Mouse (Mus musculus): Measurements from ENCODE around the gene Arid1b. TPM values are rescaled to one million over a fixed set of nuclear protein-coding genes. Genes with fewer than 3 reads are reported as not detected.
A peak's percentile ranks its signal among the peaks of the same experiment; 100 is the strongest.

Gene Arid1b
- polyA plus RNA-seq (2014; fragmentation: Nextera tagmentation; extraction: Ambion mirVana): 12.5 and 12.9 TPM in 2 replicates

DNA sequence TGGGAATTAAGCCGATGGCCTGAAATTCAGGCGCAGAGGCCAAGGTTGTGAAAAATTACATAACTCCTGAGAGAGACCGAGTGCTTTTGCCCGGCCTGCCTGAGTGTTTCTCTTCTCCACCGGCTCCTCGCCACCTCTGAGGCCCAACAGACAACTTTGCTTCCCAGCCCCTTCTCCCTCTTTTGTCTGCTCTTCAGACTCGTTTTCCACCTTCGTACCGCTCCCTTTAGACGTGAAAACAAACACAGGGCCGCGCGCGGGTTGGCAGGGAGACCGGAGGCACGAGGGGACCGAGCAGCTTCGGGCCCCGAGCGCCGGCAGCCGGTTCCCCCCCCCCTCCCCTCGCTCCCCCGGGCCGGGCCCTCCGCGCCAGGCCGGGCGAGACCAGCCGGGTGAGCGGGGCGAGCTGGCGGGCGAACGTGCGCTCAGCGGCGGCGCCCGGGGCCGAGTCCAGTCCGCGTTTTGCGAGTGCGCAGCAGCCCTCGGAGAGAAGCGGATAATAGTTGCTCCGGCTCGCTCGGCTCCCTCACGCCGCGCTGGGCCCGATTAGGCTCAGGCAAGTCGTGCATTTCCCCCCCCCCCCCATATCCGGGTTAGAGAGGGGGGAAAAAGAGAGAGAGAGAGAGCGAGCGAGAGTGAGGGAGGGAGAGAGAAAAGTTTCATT lies at the start of gene Arid1b:
Arid1b (plus strand) TSS at position 493 of the 664 bp plus-strand sequence.
- Histone ChIP-seq H3K9me3 (replicated peaks; ENCODE audit: control insufficient read depth, low read length) (no peaks in the 10 kb centered on the region), H3K27ac (replicated peaks; ENCODE audit: low read depth, low read length) (peak within 1 kb of the TSS; percentile 100), H3K9ac (replicated peaks; ENCODE audit: low read length) (peak within 1 kb of the TSS; percentile 100), H3K4me3 (ENCODE audit: low read depth, low read length) (peak within 1 kb of the TSS; percentile 98), H3K4me1 (ENCODE audit: control insufficient read depth, insufficient read depth, low read length) (no peaks in the 10 kb centered on the region), H3K36me3 (replicated peaks; ENCODE audit: control insufficient read depth, insufficient read depth, low read depth, low read length) (no peaks in the 10 kb centered on the region), H3K4me2 (ENCODE audit: low read depth, low read length) (peak within 1 kb of the TSS; percentile 61), H3K27me3 (ENCODE audit: control insufficient read depth, insufficient read depth, low read length) (no peaks in the 10 kb centered on the region)
- WGBS: under 1% methylated on average over 50 of the region's 58 CpGs
- peak; percentile 92 for DNase-seq (ENCODE audit: low spot score)
- peak; percentile 59 for ATAC-seq (replicated peaks; ENCODE audit: insufficient number of reproducible peaks, low FRiP score, low TSS enrichment, low read depth)

DNA sequence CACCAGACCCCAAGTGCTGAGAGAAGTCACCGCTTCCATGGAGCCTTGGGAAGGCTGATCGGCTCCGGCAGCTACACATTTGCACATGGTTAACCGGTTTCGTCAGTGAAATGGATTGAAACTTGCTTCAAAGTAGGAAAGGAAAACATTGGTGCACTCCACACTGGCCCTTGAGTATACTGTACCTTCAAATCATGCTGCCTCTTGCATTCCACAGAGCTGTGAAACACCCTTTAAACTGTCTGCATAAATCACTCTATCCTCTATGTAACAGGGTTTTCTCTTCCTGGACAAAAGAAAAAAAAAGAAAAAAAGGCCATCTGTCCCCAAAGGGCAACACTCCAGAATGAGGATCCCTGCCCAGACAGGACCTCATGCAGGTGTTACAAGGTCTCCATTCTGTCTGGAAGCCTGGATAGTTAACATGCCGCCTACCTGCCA lies 48.8 kb upstream of the Arid1b start:
- Histone ChIP-seq H3K4me1 (ENCODE audit: control insufficient read depth, insufficient read depth, low read length) (0 out of 2 replicates have a peak, but pooled peaks cover 3% of the 10 kb centered on the region), H3K27ac (replicated peaks; ENCODE audit: low read depth, low read length) (no peak overlapping the region), H3K9ac (replicated peaks; ENCODE audit: low read length) (no peak overlapping the region), H3K4me2 (ENCODE audit: low read depth, low read length) (no peak overlapping the region), H3K9me3 (replicated peaks; ENCODE audit: control insufficient read depth, low read length) (no peaks in the 10 kb centered on the region), H3K27me3 (ENCODE audit: control insufficient read depth, insufficient read depth, low read length) (no peaks in the 10 kb centered on the region), H3K36me3 (replicated peaks; ENCODE audit: control insufficient read depth, insufficient read depth, low read depth, low read length) (no peaks in the 10 kb centered on the region), H3K4me3 (ENCODE audit: low read depth, low read length) (no peak overlapping the region)
- ATAC-seq (replicated peaks; ENCODE audit: insufficient number of reproducible peaks, low FRiP score, low TSS enrichment, low read depth): no peak
- WGBS: 55% methylated on average over 6 of the region's 6 CpGs
- peak; percentile 20 for DNase-seq (ENCODE audit: low spot score)

DNA sequence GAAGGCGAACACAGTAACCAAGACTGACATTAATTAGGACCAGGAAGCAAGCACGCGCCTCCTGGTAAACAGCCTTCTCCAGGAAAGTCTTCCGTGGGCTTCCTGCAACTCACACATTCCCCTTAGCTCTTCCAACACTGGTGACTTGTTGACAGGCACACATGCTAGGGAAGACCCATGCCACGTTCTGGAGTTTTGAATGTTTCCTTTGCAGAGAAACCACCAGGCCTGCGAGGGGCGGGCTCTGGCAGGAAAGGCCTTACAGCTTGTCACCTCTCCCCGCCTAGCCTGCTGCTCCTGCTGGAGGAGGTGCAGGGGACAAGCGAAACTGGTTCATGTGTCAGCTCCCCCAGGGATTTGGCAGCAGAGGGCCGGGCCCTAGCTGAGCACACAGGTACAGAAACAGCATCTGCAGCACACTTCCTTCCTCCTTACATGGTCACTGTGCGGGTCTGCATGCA lies 48.2 kb upstream of the Arid1b start:
- H3K9me3 ChIP-seq (replicated peaks; ENCODE audit: control insufficient read depth, low read length): no peaks in the 10 kb centered on the region
- no peak overlapping the region for H3K27ac ChIP-seq (replicated peaks; ENCODE audit: low read depth, low read length)
- peak; percentile 57 for DNase-seq (ENCODE audit: low spot score)
- no peak overlapping the region for H3K4me3 ChIP-seq (ENCODE audit: low read depth, low read length)
- H3K36me3 ChIP-seq (replicated peaks; ENCODE audit: control insufficient read depth, insufficient read depth, low read depth, low read length): no peaks in the 10 kb centered on the region
- H3K4me1 ChIP-seq (ENCODE audit: control insufficient read depth, insufficient read depth, low read length): 0 out of 2 replicates have a peak, but pooled peaks cover 3% of the 10 kb centered on the region
- H3K4me2 ChIP-seq (ENCODE audit: low read depth, low read length): peak overlapping the region; percentile 26; the same call in 1 of the 2 replicates
- H3K27me3 ChIP-seq (ENCODE audit: control insufficient read depth, insufficient read depth, low read length): no peaks in the 10 kb centered on the region
- peak; percentile 57 for ATAC-seq (replicated peaks; ENCODE audit: insufficient number of reproducible peaks, low FRiP score, low TSS enrichment, low read depth)
- WGBS: 11% methylated on average over 11 of the region's 11 CpGs
- 0 out of 2 replicates have a peak overlapping the region, but pooled peaks have one; percentile 11 for H3K9ac ChIP-seq (replicated peaks; ENCODE audit: low read length)

DNA sequence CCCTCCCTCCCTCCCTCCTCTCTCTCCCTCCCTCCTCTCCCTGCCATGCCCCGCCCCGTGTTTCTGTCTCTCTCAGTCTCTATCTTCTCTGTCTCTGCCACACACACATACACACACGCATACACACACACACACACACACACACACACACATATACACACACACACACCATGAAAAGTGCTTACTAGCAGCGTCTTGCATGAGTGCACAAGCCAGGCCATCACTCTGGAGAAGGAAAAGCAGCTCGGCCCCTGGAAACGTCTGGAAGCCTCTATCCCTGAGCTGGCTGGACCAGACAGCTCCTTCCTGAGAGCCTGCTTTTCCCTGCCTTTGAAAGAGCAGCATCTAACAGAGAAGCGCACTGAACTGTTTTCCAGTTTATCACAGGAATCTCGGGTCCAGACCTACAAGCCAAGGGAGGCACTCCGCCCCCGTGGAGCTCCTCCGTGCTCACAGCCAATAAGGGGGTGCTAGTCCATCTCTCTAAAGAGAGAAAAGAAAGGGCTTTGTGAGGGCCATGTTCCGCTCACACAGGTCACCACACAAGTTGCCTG lies 47.6 kb upstream of the Arid1b start:
- Histone ChIP-seq H3K4me2 (ENCODE audit: low read depth, low read length) (no peak overlapping the region; the same call in 1 of the 2 replicates), H3K9me3 (replicated peaks; ENCODE audit: control insufficient read depth, low read length) (no peaks in the 10 kb centered on the region), H3K4me1 (ENCODE audit: control insufficient read depth, insufficient read depth, low read length) (0 out of 2 replicates have a peak, but pooled peaks cover 3% of the 10 kb centered on the region), H3K36me3 (replicated peaks; ENCODE audit: control insufficient read depth, insufficient read depth, low read depth, low read length) (no peaks in the 10 kb centered on the region), H3K27me3 (ENCODE audit: control insufficient read depth, insufficient read depth, low read length) (no peaks in the 10 kb centered on the region), H3K4me3 (ENCODE audit: low read depth, low read length) (no peak overlapping the region), H3K27ac (replicated peaks; ENCODE audit: low read depth, low read length) (no peak overlapping the region), H3K9ac (replicated peaks; ENCODE audit: low read length) (no peak overlapping the region; the same call in 1 of the 2 replicates)
- DNase-seq (ENCODE audit: low spot score) (peak; percentile 31), ATAC-seq (replicated peaks; ENCODE audit: insufficient number of reproducible peaks, low FRiP score, low TSS enrichment, low read depth) (0 out of 2 replicates have a peak, but pooled peaks have one; percentile 46)
- 14% methylated on average over 12 of the region's 12 CpGs for whole genome bisulfite sequencing

DNA sequence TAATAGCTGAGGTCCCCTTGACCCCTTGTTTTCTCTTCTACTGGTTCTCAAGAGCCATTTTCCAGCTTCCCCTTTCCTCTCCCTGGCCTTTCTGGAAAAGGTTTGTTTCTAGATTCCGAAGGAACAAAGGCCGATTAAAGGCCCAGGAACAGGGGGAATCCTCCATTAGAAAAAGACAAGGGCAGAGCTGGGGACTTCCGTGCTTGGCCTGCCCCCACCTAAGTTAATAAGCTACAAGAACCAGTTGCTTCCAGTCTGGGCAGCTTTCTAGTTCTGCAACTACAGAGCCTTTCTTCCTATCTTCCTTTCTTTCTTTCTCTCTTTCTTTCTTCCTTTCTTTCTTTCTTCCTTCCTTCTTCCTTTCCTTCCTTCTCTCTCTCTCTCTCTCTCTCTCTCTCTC lies 47.1 kb upstream of the Arid1b start:
- H3K27ac ChIP-seq (replicated peaks; ENCODE audit: low read depth, low read length): no peak overlapping the region

DNA sequence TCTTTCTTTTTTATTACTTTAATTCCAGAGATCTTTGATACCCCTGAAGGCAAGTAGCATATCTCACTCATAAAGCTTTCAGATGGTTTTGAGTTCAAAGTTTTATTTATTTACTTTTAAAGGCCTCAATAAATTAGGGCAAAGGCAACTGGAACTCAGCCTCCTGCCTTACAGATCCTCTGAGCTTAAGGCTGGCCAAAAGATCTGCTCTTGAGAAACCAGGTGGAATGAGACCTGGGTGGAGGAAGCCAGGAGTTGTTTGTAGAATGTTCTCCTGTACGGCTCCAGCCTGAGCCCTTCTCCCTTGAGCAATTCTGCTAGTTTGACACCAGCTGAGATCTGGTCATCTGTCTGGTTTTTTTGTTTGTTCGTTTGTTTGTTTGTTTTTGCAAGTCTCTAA lies 46.7 kb upstream of the Arid1b start:
- H3K4me2 ChIP-seq (ENCODE audit: low read depth, low read length): no peak overlapping the region
- no peak overlapping the region for H3K27ac ChIP-seq (replicated peaks; ENCODE audit: low read depth, low read length)
- 0 out of 2 replicates have a peak, but pooled peaks cover 3% of the 10 kb centered on the region for H3K4me1 ChIP-seq (ENCODE audit: control insufficient read depth, insufficient read depth, low read length)
- no peaks in the 10 kb centered on the region for H3K27me3 ChIP-seq (ENCODE audit: control insufficient read depth, insufficient read depth, low read length)
- no peak overlapping the region for H3K4me3 ChIP-seq (ENCODE audit: low read depth, low read length)
- ATAC-seq (replicated peaks; ENCODE audit: insufficient number of reproducible peaks, low FRiP score, low TSS enrichment, low read depth) (no peak), DNase-seq (ENCODE audit: low spot score) (no peak)
- no peaks in the 10 kb centered on the region for H3K9me3 ChIP-seq (replicated peaks; ENCODE audit: control insufficient read depth, low read length)
- no peaks in the 10 kb centered on the region for H3K36me3 ChIP-seq (replicated peaks; ENCODE audit: control insufficient read depth, insufficient read depth, low read depth, low read length)
- 55% methylated on average over 2 of the region's 2 CpGs for WGBS
- H3K9ac ChIP-seq (replicated peaks; ENCODE audit: low read length): no peak overlapping the region

More for the DNA sequence above, 47.1 kb upstream of the Arid1b start:
- DNase-seq (ENCODE audit: low spot score): no peak
- Histone ChIP-seq H3K4me2 (ENCODE audit: low read depth, low read length) (no peak overlapping the region), H3K27me3 (ENCODE audit: control insufficient read depth, insufficient read depth, low read length) (no peaks in the 10 kb centered on the region), H3K4me1 (ENCODE audit: control insufficient read depth, insufficient read depth, low read length) (0 out of 2 replicates have a peak, but pooled peaks cover 3% of the 10 kb centered on the region), H3K9me3 (replicated peaks; ENCODE audit: control insufficient read depth, low read length) (no peaks in the 10 kb centered on the region), H3K4me3 (ENCODE audit: low read depth, low read length) (no peak overlapping the region), H3K9ac (replicated peaks; ENCODE audit: low read length) (no peak overlapping the region; the same call in 1 of the 2 replicates), H3K36me3 (replicated peaks; ENCODE audit: control insufficient read depth, insufficient read depth, low read depth, low read length) (no peaks in the 10 kb centered on the region)
- 25% methylated on average over 3 of the region's 3 CpGs for WGBS
- ATAC-seq (replicated peaks; ENCODE audit: insufficient number of reproducible peaks, low FRiP score, low TSS enrichment, low read depth): no peak

DNA sequence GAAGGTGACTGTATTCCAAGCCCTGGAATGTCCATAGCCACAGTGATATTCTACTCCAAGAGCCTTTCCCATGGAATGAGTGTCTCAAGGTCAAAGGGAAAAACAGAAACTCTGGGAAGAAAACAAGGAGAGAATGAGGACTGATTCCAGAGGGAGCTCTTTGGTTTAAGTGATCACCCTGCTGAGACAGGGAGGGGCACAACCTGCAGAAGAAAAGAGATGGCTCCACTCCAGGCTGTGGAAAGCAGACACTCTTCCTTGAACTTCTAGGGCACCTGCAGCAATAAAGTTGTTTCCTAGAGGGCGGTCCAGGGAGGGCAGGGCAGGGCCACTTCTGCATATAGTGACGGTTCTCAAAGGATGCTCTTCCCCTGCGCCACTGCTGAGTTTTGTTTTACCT lies 45.6 kb upstream of the Arid1b start:
- Histone ChIP-seq H3K27me3 (ENCODE audit: control insufficient read depth, insufficient read depth, low read length) (no peaks in the 10 kb centered on the region), H3K4me1 (ENCODE audit: control insufficient read depth, insufficient read depth, low read length) (0 out of 2 replicates have a peak, but pooled peaks cover 3% of the 10 kb centered on the region), H3K9me3 (replicated peaks; ENCODE audit: control insufficient read depth, low read length) (no peaks in the 10 kb centered on the region), H3K4me3 (ENCODE audit: low read depth, low read length) (no peak overlapping the region), H3K9ac (replicated peaks; ENCODE audit: low read length) (no peak overlapping the region), H3K36me3 (replicated peaks; ENCODE audit: control insufficient read depth, insufficient read depth, low read depth, low read length) (no peaks in the 10 kb centered on the region), H3K4me2 (ENCODE audit: low read depth, low read length) (no peak overlapping the region), H3K27ac (replicated peaks; ENCODE audit: low read depth, low read length) (no peak overlapping the region)
- WGBS: 44% methylated on average over 3 of the region's 3 CpGs
- no peak for DNase-seq (ENCODE audit: low spot score)
- no peak for ATAC-seq (replicated peaks; ENCODE audit: insufficient number of reproducible peaks, low FRiP score, low TSS enrichment, low read depth)

DNA sequence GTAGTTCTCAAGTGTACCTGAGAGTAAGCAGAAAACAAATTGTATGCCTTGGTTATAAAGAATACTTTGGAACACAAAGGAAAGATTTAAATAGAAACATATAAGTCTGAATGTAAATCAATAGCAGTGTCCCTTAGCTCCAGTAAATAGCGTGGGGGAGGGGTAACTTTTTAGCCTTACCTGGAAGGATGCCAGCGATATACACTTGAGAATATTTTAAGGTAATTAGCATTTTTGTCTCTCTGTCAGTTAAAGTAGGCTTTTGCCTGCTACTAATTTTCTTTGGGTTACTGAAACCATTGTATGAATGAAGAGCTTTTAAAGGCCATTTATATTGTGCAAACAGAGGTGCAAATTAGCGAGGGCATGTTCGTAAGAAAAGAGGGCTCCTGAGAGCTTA lies 39.7 kb upstream of the Arid1b start:
- H3K4me1 ChIP-seq (ENCODE audit: control insufficient read depth, insufficient read depth, low read length): no peaks in the 10 kb centered on the region
- DNase-seq (ENCODE audit: low spot score): no peak
- H3K27ac ChIP-seq (replicated peaks; ENCODE audit: low read depth, low read length): no peak overlapping the region
- no peak overlapping the region for H3K4me3 ChIP-seq (ENCODE audit: low read depth, low read length)
- no peaks in the 10 kb centered on the region for H3K9me3 ChIP-seq (replicated peaks; ENCODE audit: control insufficient read depth, low read length)
- no peak overlapping the region for H3K9ac ChIP-seq (replicated peaks; ENCODE audit: low read length)
- ATAC-seq (replicated peaks; ENCODE audit: insufficient number of reproducible peaks, low FRiP score, low TSS enrichment, low read depth): no peak
- WGBS: 79% methylated on average over 4 of the region's 4 CpGs
- no peak overlapping the region for H3K4me2 ChIP-seq (ENCODE audit: low read depth, low read length)
- no peaks in the 10 kb centered on the region for H3K27me3 ChIP-seq (ENCODE audit: control insufficient read depth, insufficient read depth, low read length)
- no peaks in the 10 kb centered on the region for H3K36me3 ChIP-seq (replicated peaks; ENCODE audit: control insufficient read depth, insufficient read depth, low read depth, low read length)
